Mouse (Mus musculus) spleen, adult 2 months (tissue): ENCODE measurements around the gene Fcmr.

Experiments used
- CTCF ChIP-seq: fragments of 200-500 bp; IDR thresholded peaks from 2 replicates; pipeline ENCODE4 v1.5.1; 2011; ENCODE audit warnings: mild to moderate bottlenecking, inconsistent platforms; ENCODE audit not compliant: insufficient read depth, insufficient read length, insufficient replicate concordance; ENCODE audit errors: extremely low read depth
- POLR2A ChIP-seq: fragments of 200-500 bp; IDR thresholded peaks from 2 replicates; pipeline ENCODE4 v1.6.1; 2011; ENCODE audit warnings: low read depth, low read length, inconsistent platforms

DNA sequence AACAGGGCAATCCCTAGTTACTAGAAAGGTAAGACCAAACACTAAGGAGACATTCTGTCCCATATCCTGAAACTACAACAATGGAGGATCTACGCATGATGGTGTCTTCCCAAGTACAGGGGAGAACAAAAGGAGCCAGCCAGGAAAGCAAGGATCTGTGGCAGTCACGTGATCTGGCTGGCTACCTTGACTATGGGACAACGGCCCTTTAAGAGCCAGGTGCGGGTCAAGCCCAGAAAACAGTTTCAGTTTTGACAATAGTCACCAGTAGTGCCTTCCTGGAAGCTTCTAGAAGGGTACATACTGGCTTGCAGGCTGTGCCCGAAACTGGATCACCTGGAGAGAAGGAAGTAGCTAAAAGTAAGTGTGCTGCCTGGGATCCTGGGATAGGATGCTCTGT lies 39.0 kb upstream of the Fcmr start, which contains the start of gene Pigr:
- no peak for TF ChIP-seq CTCF
- no peak for TF ChIP-seq POLR2A
